Mouse (Mus musculus) cerebellum, adult 2 months (tissue): Measurements from ENCODE around the gene Gls. TPM values are rescaled to one million over a fixed set of nuclear protein-coding genes. Genes with fewer than 3 reads are reported as not detected.

Experiments
- DNase-seq, 2 experiments: peaks; one replicate each; pipeline ENCODE4 v3.0.0; 2021
- H3K27ac ChIP-seq: fragments of 200-500 bp; 2 replicates; pipeline ENCODE4 v1.5.1; 2012; ENCODE audit warnings: low read length, control low read depth, inconsistent platforms; ENCODE audit not compliant: insufficient read depth
- H3K27me3 ChIP-seq: fragments of 200-500 bp; 2 replicates; pipeline ENCODE4 v1.6.1; 2012; ENCODE audit warnings: inconsistent platforms, mild to moderate bottlenecking, low read length, moderate library complexity; ENCODE audit not compliant: control insufficient read depth, insufficient read depth
- H3K4me1 ChIP-seq: fragments of 200-500 bp; 2 replicates; pipeline ENCODE4 v1.6.1; 2011; ENCODE audit warnings: low read length; ENCODE audit not compliant: control insufficient read depth, insufficient read depth
- H3K4me3 ChIP-seq: fragments of 200-500 bp; replicated peaks from 2 replicates; pipeline ENCODE3; 2011; ENCODE audit warnings: mild to moderate bottlenecking, low read depth, low read length, control low read depth; ENCODE audit not compliant: insufficient read depth
- CTCF ChIP-seq: fragments of 200-500 bp; IDR thresholded peaks from 2 replicates; pipeline ENCODE4 v1.5.1; 2011; ENCODE audit warnings: low read depth, mild to moderate bottlenecking, control low read depth, low read length, moderate library complexity, borderline replicate concordance; ENCODE audit not compliant: insufficient read depth
- POLR2A ChIP-seq: fragments of 200-500 bp; IDR thresholded peaks from 2 replicates; pipeline ENCODE4 v1.6.1; 2011; ENCODE audit warnings: low read length, control low read depth, borderline replicate concordance; ENCODE audit not compliant: insufficient read depth
- WGBS: fragments of 180-500 bp; shearing (Covaris S2); methylation state at CpG from one replicate; pipeline ENCODE4 v1.1.7; 2018; 5-methylcytosine and 5-hydroxymethylcytosine counted together
- polyA plus RNA-seq: library from polyadenylated mRNA; depleted of rRNA; stranded (reverse); fragments of >200 nt; gene quantifications from 2 replicates; pipeline ENCODE4 v1.2.3, GENCODE M21; 2012

The Gls gene
- polyA plus RNA-seq, 1 experiment = 234 TPM

DNA sequence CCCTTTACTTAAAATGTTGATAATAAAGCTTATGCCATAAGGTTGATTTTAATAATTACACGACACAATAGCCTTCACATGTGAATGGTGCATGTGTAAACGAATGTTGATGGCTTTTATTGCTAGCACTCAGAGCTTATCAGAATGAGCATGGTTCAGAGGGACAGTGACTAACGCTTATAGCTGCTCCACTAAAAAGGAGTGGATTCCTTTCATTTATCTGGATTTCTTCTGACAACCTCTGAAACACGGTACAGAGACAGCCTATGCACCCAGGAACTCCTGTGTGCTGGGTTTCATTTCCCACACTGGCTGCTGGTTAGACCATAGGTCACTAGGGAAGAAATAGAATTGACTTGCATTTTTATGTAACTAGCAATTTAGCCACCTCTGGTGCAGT is 23.2 kb upstream of the Gls start:
- DNase-seq = no peak
- Histone ChIP-seq H3K4me1 (no peaks in the 10 kb centered on the region), H3K27ac (no peak overlapping the region), H3K4me3 (no peak overlapping the region), H3K27me3 (no peaks in the 10 kb centered on the region; the same call in 1 of the 2 replicates)
- 89% methylated on average over 4 of the region's 4 CpGs for WGBS
- TF ChIP-seq CTCF = no peak
- TF ChIP-seq POLR2A = no peak

DNA sequence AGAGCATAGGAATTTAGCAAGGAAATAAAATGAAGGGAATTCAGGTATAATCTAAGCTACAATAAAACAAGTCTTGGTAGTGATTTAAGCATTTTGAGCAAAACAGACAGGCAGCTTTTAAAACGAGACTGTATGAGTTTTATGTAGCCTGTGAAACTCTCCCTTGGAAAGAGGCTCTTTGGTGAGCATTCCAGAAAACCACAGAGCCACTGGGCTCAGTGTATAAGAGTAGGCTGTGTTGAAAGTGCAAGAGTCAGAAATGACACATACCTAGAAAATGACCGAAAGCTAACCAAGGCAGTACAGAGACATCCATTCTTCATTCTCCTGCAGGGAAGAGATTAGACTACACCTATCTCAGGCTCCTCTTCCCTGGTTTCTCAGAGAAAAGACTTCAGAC is 21.4 kb upstream of the Gls start:
- TF ChIP-seq CTCF (no peak), POLR2A (no peak)
- no peak overlapping the region for H3K27ac ChIP-seq
- no peaks in the 10 kb centered on the region; the same call in 1 of the 2 replicates for H3K27me3 ChIP-seq
- H3K4me3 ChIP-seq = no peak overlapping the region
- DNase-seq = no peak
- H3K4me1 ChIP-seq = no peaks in the 10 kb centered on the region
- 88% methylated on average over 2 of the region's 2 CpGs for WGBS

DNA sequence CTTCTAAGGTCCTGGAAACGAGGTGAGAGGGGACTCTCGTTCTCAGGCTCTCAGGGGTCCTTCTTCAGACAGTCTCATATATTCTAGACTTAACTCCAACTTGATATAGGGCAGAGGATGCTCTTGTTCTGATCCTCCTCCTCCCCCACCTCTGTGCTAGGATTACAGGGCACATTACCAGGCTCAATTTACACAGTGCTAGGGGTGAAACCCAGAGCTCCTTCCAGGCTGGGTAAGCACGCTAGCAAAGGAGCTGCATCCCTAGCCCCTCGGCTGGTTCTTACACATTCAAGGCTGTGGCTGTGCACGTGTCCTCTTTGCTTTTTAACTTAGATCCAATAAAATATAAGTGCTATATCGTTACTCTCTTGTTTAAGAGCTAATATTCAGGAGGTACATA is 20.4 kb upstream of the Gls start:
- DNase-seq = no peak
- Histone ChIP-seq H3K27ac (no peak overlapping the region), H3K4me1 (no peaks in the 10 kb centered on the region), H3K27me3 (no peaks in the 10 kb centered on the region; the same call in 1 of the 2 replicates), H3K4me3 (no peak overlapping the region)
- TF ChIP-seq POLR2A (no peak), CTCF (no peak)
- 85% methylated on average over 6 of the region's 6 CpGs for WGBS

DNA sequence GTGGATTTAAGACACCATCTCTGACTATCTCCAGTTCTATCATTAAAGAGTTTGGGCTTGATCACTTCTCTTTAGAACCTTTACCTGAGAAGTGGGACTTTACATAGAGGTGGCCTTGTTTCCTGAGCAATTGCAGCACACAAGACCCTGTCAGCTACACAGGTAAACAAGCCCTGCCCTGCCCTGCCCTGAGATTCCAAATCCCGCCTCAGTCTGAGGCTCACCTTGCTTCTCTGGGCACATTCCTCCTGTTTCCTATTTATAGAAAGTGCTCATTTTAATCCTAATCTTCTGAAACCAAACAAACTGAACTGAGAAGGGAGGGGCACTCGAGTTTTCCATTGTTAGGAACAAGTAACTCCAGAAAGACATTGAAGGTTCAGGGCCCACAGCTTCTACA is 19.4 kb upstream of the Gls start:
- WGBS = 77% methylated on average over 2 of the region's 2 CpGs

DNA sequence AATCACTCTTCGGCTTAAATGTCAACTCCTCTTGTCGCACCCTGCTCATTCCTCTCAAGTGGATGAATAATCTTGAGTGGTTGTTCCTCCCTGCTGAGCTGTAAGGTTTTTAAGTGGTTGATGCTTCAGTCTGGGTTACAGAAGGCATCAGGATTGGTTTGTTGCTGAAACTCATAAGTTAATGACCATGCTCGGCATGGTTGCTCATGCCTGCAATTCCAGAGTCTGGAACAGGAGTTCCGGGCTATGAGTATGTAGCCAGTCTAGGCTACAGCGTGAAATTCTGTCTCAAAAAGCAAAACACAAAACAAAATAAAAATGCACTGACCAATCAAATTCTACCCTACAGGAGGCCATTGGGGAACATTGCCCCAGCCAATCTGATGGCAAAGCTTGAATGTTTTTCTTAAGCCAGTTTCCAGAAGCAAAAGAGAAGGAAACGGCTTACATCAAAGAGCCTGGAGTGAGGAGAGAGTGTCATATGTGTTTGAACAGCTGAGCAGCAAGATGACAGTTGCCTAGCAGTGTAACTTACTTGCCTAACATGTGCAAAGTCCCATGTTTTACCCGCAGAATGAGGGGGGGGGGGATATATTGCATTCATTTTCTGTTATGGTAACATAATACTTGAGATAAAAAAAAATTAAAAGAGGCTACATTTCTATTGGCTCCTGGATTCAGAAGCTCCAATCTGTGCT is 18.2 kb upstream of the Gls start:
- 69% methylated on average over 7 of the region's 7 CpGs for WGBS
- H3K4me1 ChIP-seq = peaks cover 4% of the 10 kb centered on the region; the same call in 1 of the 2 replicates
- TF ChIP-seq POLR2A (no peak), CTCF (no peak)
- H3K27me3 ChIP-seq = no peaks in the 10 kb centered on the region; the same call in 1 of the 2 replicates
- H3K27ac ChIP-seq = no peak overlapping the region
- H3K4me3 ChIP-seq = no peak overlapping the region
- DNase-seq = no peak

More for the DNA sequence above, 19.4 kb upstream of the Gls start:
- TF ChIP-seq POLR2A (no peak), CTCF (no peak)
- Histone ChIP-seq H3K4me3 (no peak overlapping the region), H3K4me1 (no peaks in the 10 kb centered on the region), H3K27me3 (no peaks in the 10 kb centered on the region; the same call in 1 of the 2 replicates), H3K27ac (no peak overlapping the region)
- no peak for DNase-seq

DNA sequence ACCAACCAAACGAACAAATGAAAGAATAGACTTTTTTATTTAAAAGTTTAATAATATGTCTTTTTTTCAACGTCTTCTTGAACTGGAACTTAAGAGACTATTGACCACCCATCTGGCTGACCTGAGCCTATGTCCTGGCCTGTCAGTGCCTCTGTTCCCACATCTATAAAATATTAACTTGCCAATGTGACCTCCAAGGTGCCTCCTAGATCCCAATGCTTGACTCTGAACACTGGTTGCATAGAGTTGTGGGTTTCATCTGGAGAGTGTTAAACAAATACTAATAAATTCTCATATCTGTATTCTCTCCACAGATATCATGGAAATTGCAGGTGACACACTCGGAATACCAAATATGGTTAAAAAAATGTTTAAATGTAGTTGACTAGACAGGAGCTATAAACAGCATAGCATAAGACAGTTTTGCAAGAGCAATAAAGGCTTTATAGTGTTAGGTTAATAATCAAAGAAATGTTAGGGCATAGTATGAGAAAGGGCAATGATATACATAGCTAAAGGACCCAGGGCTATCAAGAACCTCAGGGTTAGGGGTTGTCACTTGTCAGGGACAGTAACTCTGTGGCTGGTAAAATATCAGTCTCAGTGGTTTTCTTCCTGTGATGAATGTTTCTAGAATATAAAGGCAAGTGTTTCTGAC is 16.0 kb upstream of the Gls start:
- no peak for DNase-seq
- Histone ChIP-seq H3K4me3 (no peak overlapping the region), H3K27me3 (no peaks in the 10 kb centered on the region), H3K27ac (no peak overlapping the region), H3K4me1 (peaks cover 4% of the 10 kb centered on the region; the same call in 1 of the 2 replicates)
- 98% methylated on average over 3 of the region's 3 CpGs for WGBS
- no peak for TF ChIP-seq POLR2A
- no peak for TF ChIP-seq CTCF

DNA sequence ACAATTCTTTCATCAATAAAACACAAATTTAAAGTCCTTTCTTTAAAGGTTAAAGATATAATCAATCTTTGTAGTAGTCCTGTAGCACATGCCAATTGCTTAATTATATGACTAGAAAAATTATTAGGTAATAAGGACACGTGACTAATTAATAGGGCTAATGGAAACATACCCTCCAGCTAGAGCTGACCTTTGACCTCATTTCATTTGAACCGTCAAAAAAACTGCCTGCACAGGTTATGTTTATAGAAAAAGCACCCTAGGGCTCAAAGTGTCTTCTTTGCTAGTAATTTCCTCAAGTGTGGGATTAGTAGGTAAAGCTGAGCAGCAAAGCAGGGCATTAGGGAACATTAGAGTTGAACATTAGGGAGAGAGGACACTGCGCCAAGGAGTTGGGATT is 9.2 kb upstream of the Gls start:
- H3K27me3 ChIP-seq = no peaks in the 10 kb centered on the region

GRCm38 (mm10) chr1:52232766-52233140 is 279 bp downstream of the Gls start:
- peak overlapping the region; percentile 92 for H3K4me3 ChIP-seq
- TF ChIP-seq CTCF = no peak
- TF ChIP-seq POLR2A = no peak
- peaks cover 3% of the 10 kb centered on the region; the same call in 1 of the 2 replicates for H3K4me1 ChIP-seq
- DNase-seq = no peak
- peak overlapping the region; percentile 98 for H3K27ac ChIP-seq
- no peaks in the 10 kb centered on the region for H3K27me3 ChIP-seq
- WGBS = under 1% methylated on average over 56 of the region's 57 CpGs

More for the DNA sequence above, 9.2 kb upstream of the Gls start:
- TF ChIP-seq POLR2A (no peak), CTCF (no peak)
- WGBS = 81% methylated on average over 3 of the region's 3 CpGs
- H3K27ac ChIP-seq = no peak overlapping the region
- H3K4me1 ChIP-seq = peaks cover 4% of the 10 kb centered on the region; the same call in 1 of the 2 replicates
- DNase-seq = no peak
- H3K4me3 ChIP-seq = no peak overlapping the region
